In the genomic region with DNA sequence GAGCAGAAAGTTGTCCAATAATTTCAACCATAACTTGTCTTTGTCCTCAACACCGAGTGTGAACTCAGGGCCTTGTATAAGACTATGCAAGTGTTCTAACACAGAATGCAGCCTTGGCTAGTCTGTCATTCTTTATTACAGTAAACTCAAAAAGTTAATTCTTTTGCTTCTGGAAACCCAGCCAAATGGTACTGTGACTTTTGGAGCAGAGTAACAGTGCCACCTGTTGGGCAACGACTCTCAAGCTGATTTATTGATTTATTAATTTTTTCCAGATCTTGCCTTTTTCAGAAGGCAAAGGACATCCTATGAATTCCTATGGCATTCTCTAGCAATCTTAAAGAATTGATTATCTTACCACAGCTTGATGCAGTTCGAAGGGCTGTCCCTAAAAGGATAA, we compare ENCODE assay signal across 8 mouse cellular contexts. TPM values are rescaled to one million over a fixed set of nuclear protein-coding genes. Genes with fewer than 3 reads are reported as not detected.
A peak's percentile ranks its signal among the peaks of the same experiment; 100 is the strongest.
DNase-seq lines count a peak whose midpoint lies in the region; ATAC-seq and TF ChIP-seq lines count a peak whose summit lies in the region.

No protein-coding gene starts in this region.

- no peak overlapping the region for H3K4me2 ChIP-seq in hindbrain, postnatal 0 days (ENCODE audit: low read depth, low read length)
- no peak overlapping the region for H3K4me2 ChIP-seq in hindbrain, embryonic 12.5 days (replicated peaks)
- H3K4me2 ChIP-seq in lung, embryonic 14.5 days: no peak overlapping the region
- H3K4me2 ChIP-seq in forebrain, embryonic 13.5 days: no peak overlapping the region

- no peaks in the 10 kb centered on the region for H3K36me3 ChIP-seq in hindbrain, postnatal 0 days (ENCODE audit: insufficient read depth, low read length)
- H3K36me3 ChIP-seq in hindbrain, embryonic 12.5 days: no peaks in the 10 kb centered on the region
- H3K36me3 ChIP-seq in lung, embryonic 14.5 days (ENCODE audit: insufficient read depth): no peaks in the 10 kb centered on the region
- H3K36me3 ChIP-seq in forebrain, embryonic 13.5 days (ENCODE audit: poor library complexity, severe bottlenecking): no peaks in the 10 kb centered on the region

- no peaks in the 10 kb centered on the region for H3K27me3 ChIP-seq in hindbrain, postnatal 0 days (ENCODE audit: insufficient read depth, low read length)
- H3K27me3 ChIP-seq in hindbrain, embryonic 12.5 days: no peaks in the 10 kb centered on the region
- H3K27me3 ChIP-seq in lung, embryonic 14.5 days (ENCODE audit: insufficient read depth, low read length): no peaks in the 10 kb centered on the region
- H3K27me3 ChIP-seq in forebrain, embryonic 13.5 days: no peaks in the 10 kb centered on the region

- WGBS in hindbrain, postnatal 0 days: 40% methylated on average over 3 of the region's 3 CpGs
- 46% methylated on average over 3 of the region's 3 CpGs for WGBS in hindbrain, embryonic 12.5 days
- 30% methylated on average over 3 of the region's 3 CpGs for WGBS in lung, embryonic 14.5 days
- WGBS in forebrain, embryonic 13.5 days: 52% methylated on average over 3 of the region's 3 CpGs

- peak; percentile 65 for TF ChIP-seq CTCF in hindbrain, postnatal 0 days (IDR thresholded peaks at IDR 0.05; ENCODE audit: low read depth)
- TF ChIP-seq CTCF in lung, embryonic 14.5 days (IDR thresholded peaks at IDR 0.05; ENCODE audit: low read depth): peak; percentile 71

- DNase-seq in hindbrain, postnatal 0 days (ENCODE audit: low spot score): peak; percentile 76
- DNase-seq in 416B (ENCODE audit: low read depth) (peak; percentile 70), NIH3T3 (ENCODE audit: low read depth) (peak; percentile 88)
- peak; percentile 56 to 69 for DNase-seq in heart, postnatal 10 days
- peak; percentile 85 for DNase-seq in lung, embryonic 14.5 days
- DNase-seq in ovary, postnatal 36 days (ENCODE audit: low spot score): no peak

- H3K4me1 ChIP-seq in hindbrain, postnatal 0 days (ENCODE audit: insufficient read depth, low read length): no peaks in the 10 kb centered on the region
- no peaks in the 10 kb centered on the region for H3K4me1 ChIP-seq in hindbrain, embryonic 12.5 days
- H3K4me1 ChIP-seq in lung, embryonic 14.5 days (ENCODE audit: insufficient read depth): no peaks in the 10 kb centered on the region
- H3K4me1 ChIP-seq in forebrain, embryonic 13.5 days: no peaks in the 10 kb centered on the region

- no peaks in the 10 kb centered on the region for H3K9me3 ChIP-seq in hindbrain, postnatal 0 days (ENCODE audit: low read length)
- no peaks in the 10 kb centered on the region for H3K9me3 ChIP-seq in hindbrain, embryonic 12.5 days (replicated peaks)
- no peaks in the 10 kb centered on the region for H3K9me3 ChIP-seq in lung, embryonic 14.5 days (ENCODE audit: low read depth, low read length)
- no peaks in the 10 kb centered on the region for H3K9me3 ChIP-seq in forebrain, embryonic 13.5 days (replicated peaks)

- no peak overlapping the region for H3K4me3 ChIP-seq in hindbrain, postnatal 0 days (ENCODE audit: low read length)
- no peak overlapping the region for H3K4me3 ChIP-seq in hindbrain, embryonic 12.5 days
- no peak overlapping the region for H3K4me3 ChIP-seq in lung, embryonic 14.5 days (ENCODE audit: low read depth, low read length)
- H3K4me3 ChIP-seq in forebrain, embryonic 13.5 days: no peak overlapping the region

- no peak overlapping the region for H3K9ac ChIP-seq in hindbrain, postnatal 0 days (replicated peaks; ENCODE audit: low read length)
- H3K9ac ChIP-seq in hindbrain, embryonic 12.5 days: no peak overlapping the region
- H3K9ac ChIP-seq in lung, embryonic 14.5 days: no peak overlapping the region
- H3K9ac ChIP-seq in forebrain, embryonic 13.5 days: no peak overlapping the region

- H3K27ac ChIP-seq in hindbrain, postnatal 0 days: no peak overlapping the region
- no peak overlapping the region for H3K27ac ChIP-seq in hindbrain, embryonic 12.5 days
- no peak overlapping the region for H3K27ac ChIP-seq in lung, embryonic 14.5 days (ENCODE audit: low read depth)
- no peak overlapping the region for H3K27ac ChIP-seq in forebrain, embryonic 13.5 days

- no peak for ATAC-seq in hindbrain, postnatal 0 days
- no peak for ATAC-seq in hindbrain, embryonic 12.5 days (ENCODE audit: low FRiP score)
- ATAC-seq in lung, embryonic 14.5 days (ENCODE audit: insufficient read depth): no peak
- ATAC-seq in forebrain, embryonic 13.5 days: no peak

- intact Hi-C loops in heart, postnatal 10 days (cut with DNase I): loop anchor here (1.0 kb wide), 1 partner anchor 400 kb away; no protein-coding TSS in a partner anchor

RNA-seq across cellular contexts. Expression of a gene that starts 51.1 kb away (rescaled TPM):
- 1.4 and 1.6 TPM in 2 replicates for total RNA-seq in hindbrain, postnatal 0 days (2014; rRNA removed)
- 1.4 and 1.6 TPM in 2 replicates for polyA plus RNA-seq in hindbrain, postnatal 0 days (2015; fragmentation: Nextera tagmentation; extraction: Ambion mirVana)
- polyA plus RNA-seq in hindbrain, embryonic 12.5 days (2016; fragmentation: Nextera tagmentation; extraction: Ambion mirVana): 18.5 and 26.0 TPM in 2 replicates
- total RNA-seq in heart, postnatal 10 days (2021): 1 to 10 TPM in 1 of 2 experiments, under 1 TPM in 1; 0.60 to 1.1 TPM
- polyA plus RNA-seq in lung, embryonic 14.5 days (2014; fragmentation: Nextera tagmentation; extraction: Ambion mirVana): 0.14 and 0.35 TPM in 2 replicates
- polyA plus RNA-seq in forebrain, embryonic 13.5 days (2015; fragmentation: Nextera tagmentation; extraction: Ambion mirVana): 0.10 and 0.13 TPM in 2 replicates
